Mouse (Mus musculus): Measurements from ENCODE around the gene Pde10a. TPM values are rescaled to one million over a fixed set of nuclear protein-coding genes. Genes with fewer than 3 reads are reported as not detected.

Gene Pde10a
- total RNA-seq, 1 experiment: 2.6 TPM

DNA sequence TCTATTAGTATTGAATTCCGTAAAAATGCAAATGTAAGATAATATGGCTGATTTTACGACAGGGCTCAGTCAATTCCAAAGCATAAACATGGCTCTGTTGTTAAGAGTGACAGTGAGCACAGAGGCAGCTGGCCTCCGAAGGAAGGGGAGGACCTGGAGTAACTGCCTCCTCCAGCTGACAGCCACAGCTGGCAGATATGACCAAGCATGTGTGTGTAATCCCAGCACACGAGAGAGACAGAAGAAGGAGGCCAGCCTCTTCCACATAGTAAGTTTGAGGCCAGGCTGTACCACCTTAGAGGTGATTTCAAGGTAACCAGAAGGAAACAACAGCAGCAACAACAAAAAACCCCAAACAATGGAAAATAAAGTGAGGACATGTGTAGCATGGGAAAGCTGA lies 397.9 kb downstream of the Pde10a start:
- Histone ChIP-seq H3K27ac (ENCODE audit: insufficient read depth, low read depth, low read length, poor library complexity, severe bottlenecking) (no peak overlapping the region), H3K9me3 (ENCODE audit: control insufficient read depth, insufficient read depth, low read depth, low read length) (no peaks in the 10 kb centered on the region), H3K4me1 (ENCODE audit: control insufficient read depth in 2 of 2, insufficient read depth in 2 of 2, low read length in 2 of 2, poor library complexity in 1 of 2) (no peaks in the 10 kb centered on the region), H3K9ac (ENCODE audit: insufficient read depth, low read depth, low read length, poor library complexity, severe bottlenecking) (no peak overlapping the region), H3K36me3 (ENCODE audit: control insufficient read depth, insufficient read depth, low read length, poor library complexity, severe bottlenecking) (no peaks in the 10 kb centered on the region), H3K4me3 (ENCODE audit: insufficient read depth in 1 of 2, low read depth in 1 of 2, low read length in 2 of 2, poor library complexity in 1 of 2, severe bottlenecking in 1 of 2) (no peak overlapping the region)
- DNase-seq (ENCODE audit: low read depth, low spot score): no peak
- in situ Hi-C loops (cut with MboI; ENCODE audit: low sequenced_read_pairs in 2 of 2, unreplicated experiment in 2 of 2): loop anchor here in 1 of 2 experiments (10.0 kb wide), 1 partner anchor 308 kb away; no protein-coding TSS in a partner anchor
- TF ChIP-seq ZNF384 (IDR thresholded peaks at IDR 0.05; ENCODE audit: low read depth, low read length): no peak

DNA sequence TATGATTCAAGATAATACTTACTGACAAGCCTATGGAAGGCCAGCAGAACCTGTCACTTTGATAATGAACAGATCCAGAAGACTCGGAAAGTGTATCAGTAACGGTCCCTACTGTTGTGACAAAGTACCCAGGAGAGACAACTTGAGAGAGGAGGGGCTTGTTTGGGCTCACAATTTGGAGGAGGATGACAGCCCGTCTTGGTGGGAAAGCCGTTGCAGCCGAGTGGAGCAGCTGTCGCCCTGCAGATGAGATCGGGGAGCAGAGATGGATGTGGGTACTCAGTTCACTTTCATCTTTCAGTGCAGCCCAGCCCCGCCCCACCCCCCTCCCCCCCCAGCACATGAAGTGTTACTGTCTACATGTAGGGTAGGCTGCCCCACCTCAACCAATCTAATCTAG lies 398.6 kb downstream of the Pde10a start:
- Histone ChIP-seq H3K27ac (ENCODE audit: insufficient read depth, low read depth, low read length, poor library complexity, severe bottlenecking) (no peak overlapping the region), H3K36me3 (ENCODE audit: control insufficient read depth, insufficient read depth, low read length, poor library complexity, severe bottlenecking) (no peaks in the 10 kb centered on the region), H3K9ac (ENCODE audit: insufficient read depth, low read depth, low read length, poor library complexity, severe bottlenecking) (no peak overlapping the region), H3K4me1 (ENCODE audit: control insufficient read depth in 2 of 2, insufficient read depth in 2 of 2, low read length in 2 of 2, poor library complexity in 1 of 2) (no peaks in the 10 kb centered on the region), H3K9me3 (ENCODE audit: control insufficient read depth, insufficient read depth, low read depth, low read length) (no peaks in the 10 kb centered on the region), H3K4me3 (ENCODE audit: insufficient read depth in 1 of 2, low read depth in 1 of 2, low read length in 2 of 2, poor library complexity in 1 of 2, severe bottlenecking in 1 of 2) (no peak overlapping the region)
- in situ Hi-C loops (cut with MboI; ENCODE audit: low sequenced_read_pairs in 2 of 2, unreplicated experiment in 2 of 2): loop anchor here in 1 of 2 experiments (10.0 kb wide), 1 partner anchor 309 kb away; no protein-coding TSS in a partner anchor
- no peak for TF ChIP-seq ZNF384 (IDR thresholded peaks at IDR 0.05; ENCODE audit: low read depth, low read length)
- TF ChIP-seq CHD2 (IDR thresholded peaks at IDR 0.05; ENCODE audit: low read depth, low read length): no peak
- TF ChIP-seq ZC3H11A (IDR thresholded peaks at IDR 0.05; ENCODE audit: borderline replicate concordance, low read depth, low read length): no peak
- TF ChIP-seq HCFC1 (IDR thresholded peaks at IDR 0.05; ENCODE audit: borderline replicate concordance, insufficient read depth, low read length): no peak
- TF ChIP-seq MAFK (IDR thresholded peaks at IDR 0.05; ENCODE audit: insufficient read depth, low read depth, low read length): no peak
- no peak for DNase-seq (ENCODE audit: low read depth, low spot score)

DNA sequence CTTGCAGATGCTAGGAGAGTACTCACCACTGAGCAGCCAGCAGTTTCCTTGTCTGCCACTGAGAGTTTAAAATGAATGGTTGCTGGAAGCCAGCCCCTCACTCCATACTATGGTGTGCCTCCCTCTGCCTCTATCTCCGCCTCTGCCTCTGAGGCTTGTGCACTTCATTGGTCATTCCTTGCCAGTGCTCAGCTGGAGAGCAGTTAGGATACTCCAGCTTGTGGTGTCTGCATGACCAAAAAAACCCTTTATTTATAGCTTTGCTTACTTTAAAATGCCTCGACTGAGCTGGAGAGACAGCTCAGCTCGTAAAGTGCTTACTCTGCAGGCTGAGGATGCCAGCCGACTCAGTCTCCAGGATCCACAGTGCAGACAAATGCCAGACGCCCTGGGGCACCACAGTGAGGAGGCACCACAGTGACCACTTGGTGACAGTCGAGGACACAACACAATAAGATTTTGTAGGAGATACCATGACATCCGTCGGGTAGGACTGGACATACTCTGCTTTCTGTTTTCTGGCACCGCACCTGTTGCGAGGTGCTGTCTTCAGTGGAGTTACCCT lies 400.7 kb downstream of the Pde10a start:
- no peaks in the 10 kb centered on the region for H3K9me3 ChIP-seq (ENCODE audit: control insufficient read depth, insufficient read depth, low read depth, low read length)
- H3K4me1 ChIP-seq (ENCODE audit: control insufficient read depth in 2 of 2, insufficient read depth in 2 of 2, low read length in 2 of 2, poor library complexity in 1 of 2): peaks cover 0 to 2% of the 10 kb centered on the region in 2 experiments; a peak in 1 of 4 replicates
- in situ Hi-C loops (cut with MboI; ENCODE audit: low sequenced_read_pairs in 2 of 2, unreplicated experiment in 2 of 2): loop anchor here (10.0 to 25.0 kb wide), 2 partner anchors 311 to 314 kb away; no protein-coding TSS in a partner anchor
- no peaks in the 10 kb centered on the region for H3K36me3 ChIP-seq (ENCODE audit: control insufficient read depth, insufficient read depth, low read length, poor library complexity, severe bottlenecking)
- H3K9ac ChIP-seq (ENCODE audit: insufficient read depth, low read depth, low read length, poor library complexity, severe bottlenecking): no peak overlapping the region
- H3K27ac ChIP-seq (ENCODE audit: insufficient read depth, low read depth, low read length, poor library complexity, severe bottlenecking): no peak overlapping the region
- no peak overlapping the region for H3K4me3 ChIP-seq (ENCODE audit: insufficient read depth in 1 of 2, low read depth in 1 of 2, low read length in 2 of 2, poor library complexity in 1 of 2, severe bottlenecking in 1 of 2)
- TF ChIP-seq CHD2 (IDR thresholded peaks at IDR 0.05; ENCODE audit: low read depth, low read length): no peak
- TF ChIP-seq HCFC1 (IDR thresholded peaks at IDR 0.05; ENCODE audit: borderline replicate concordance, insufficient read depth, low read length): no peak
- TF ChIP-seq ZNF384 (IDR thresholded peaks at IDR 0.05; ENCODE audit: low read depth, low read length): no peak
- TF ChIP-seq ZC3H11A (IDR thresholded peaks at IDR 0.05; ENCODE audit: borderline replicate concordance, low read depth, low read length): no peak
- no peak for TF ChIP-seq MAFK (IDR thresholded peaks at IDR 0.05; ENCODE audit: insufficient read depth, low read depth, low read length)
- no peak for DNase-seq (ENCODE audit: low read depth, low spot score)

DNA sequence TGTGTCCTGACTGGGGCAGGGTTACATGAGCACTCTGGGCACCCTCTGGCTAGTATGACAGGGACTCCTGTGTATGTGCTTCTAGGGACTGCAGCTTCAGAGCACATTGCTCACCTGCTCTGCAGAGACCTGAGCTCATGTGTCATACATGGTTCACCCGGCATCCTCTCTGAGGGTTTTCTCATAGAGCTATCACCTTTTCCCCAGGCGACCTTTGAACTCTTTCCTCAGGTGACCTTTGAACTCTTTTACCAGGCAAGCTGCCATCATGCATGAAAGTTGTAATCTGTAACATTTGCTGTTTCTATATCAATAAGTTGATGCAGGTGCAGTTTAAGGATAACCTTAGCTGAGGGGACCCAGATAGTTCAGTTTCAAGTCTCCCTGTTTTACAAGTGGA lies 403.4 kb downstream of the Pde10a start:
- no peaks in the 10 kb centered on the region for H3K9me3 ChIP-seq (ENCODE audit: control insufficient read depth, insufficient read depth, low read depth, low read length)
- no peak for TF ChIP-seq HCFC1 (IDR thresholded peaks at IDR 0.05; ENCODE audit: borderline replicate concordance, insufficient read depth, low read length)
- no peak for TF ChIP-seq ZNF384 (IDR thresholded peaks at IDR 0.05; ENCODE audit: low read depth, low read length)
- no peak for TF ChIP-seq ZC3H11A (IDR thresholded peaks at IDR 0.05; ENCODE audit: borderline replicate concordance, low read depth, low read length)
- no peak for TF ChIP-seq MAFK (IDR thresholded peaks at IDR 0.05; ENCODE audit: insufficient read depth, low read depth, low read length)
- TF ChIP-seq CHD2 (IDR thresholded peaks at IDR 0.05; ENCODE audit: low read depth, low read length): no peak
- DNase-seq (ENCODE audit: low read depth, low spot score): no peak
- peaks cover 0 to 2% of the 10 kb centered on the region in 2 experiments; a peak in 1 of 4 replicates for H3K4me1 ChIP-seq (ENCODE audit: control insufficient read depth in 2 of 2, insufficient read depth in 2 of 2, low read length in 2 of 2, poor library complexity in 1 of 2)
- no peak overlapping the region for H3K27ac ChIP-seq (ENCODE audit: insufficient read depth, low read depth, low read length, poor library complexity, severe bottlenecking)
- H3K4me3 ChIP-seq (ENCODE audit: insufficient read depth in 1 of 2, low read depth in 1 of 2, low read length in 2 of 2, poor library complexity in 1 of 2, severe bottlenecking in 1 of 2): no peak overlapping the region
- H3K36me3 ChIP-seq (ENCODE audit: control insufficient read depth, insufficient read depth, low read length, poor library complexity, severe bottlenecking): no peaks in the 10 kb centered on the region
- in situ Hi-C loops (cut with MboI; ENCODE audit: low sequenced_read_pairs in 2 of 2, unreplicated experiment in 2 of 2): loop anchor here (10.0 to 25.0 kb wide), 2 partner anchors 314 to 316 kb away; no protein-coding TSS in a partner anchor
- H3K9ac ChIP-seq (ENCODE audit: insufficient read depth, low read depth, low read length, poor library complexity, severe bottlenecking): no peak overlapping the region

Measured in ES-E14 (cell line).